Mouse (Mus musculus) limb, embryonic 15.5 days (tissue): ENCODE data around the gene Ccdc175. TPM values are rescaled to one million over a fixed set of nuclear protein-coding genes. Genes with fewer than 3 reads are reported as not detected.

Experiments
- ATAC-seq: fragments of 200-750 bp; cut with Nextera tagmentation; 2 replicates; pipeline ENCODE4 v1.8.0; 2017; ENCODE audit warnings: low read depth, moderate TSS enrichment; ENCODE audit not compliant: insufficient number of reproducible peaks, low FRiP score, low TSS enrichment
- H3K27ac ChIP-seq: fragments of 300-500 bp; sonication (generic); 2 replicates; pipeline ENCODE4 v1.5.1; 2015; ENCODE audit warnings: moderate library complexity, mild to moderate bottlenecking, inconsistent platforms
- H3K27me3 ChIP-seq: fragments of 300-500 bp; sonication (generic); 2 replicates; pipeline ENCODE4 v1.6.1; 2015; ENCODE audit warnings: inconsistent platforms
- H3K36me3 ChIP-seq: fragments of 300-500 bp; sonication (generic); 2 replicates; pipeline ENCODE4 v1.6.1; 2015; ENCODE audit warnings: inconsistent platforms
- H3K4me1 ChIP-seq: fragments of 300-500 bp; sonication (generic); 2 replicates; pipeline ENCODE4 v1.6.1; 2015; ENCODE audit warnings: inconsistent platforms
- H3K4me2 ChIP-seq: fragments of 300-500 bp; sonication (generic); 2 replicates; pipeline ENCODE4 v1.6.1; 2015; ENCODE audit warnings: mild to moderate bottlenecking, inconsistent platforms
- H3K4me3 ChIP-seq: fragments of 300-500 bp; sonication (generic); 2 replicates; pipeline ENCODE4 v1.5.1; 2015; ENCODE audit warnings: mild to moderate bottlenecking, inconsistent platforms
- H3K9ac ChIP-seq: fragments of 300-500 bp; sonication (generic); 2 replicates; pipeline ENCODE4 v1.6.1; 2015; ENCODE audit warnings: inconsistent platforms
- H3K9me3 ChIP-seq: fragments of 300-500 bp; sonication (generic); 2 replicates; pipeline ENCODE4 v1.6.1; 2016; ENCODE audit warnings: inconsistent platforms
- WGBS: fragments of 180-500 bp; shearing (Covaris S2); methylation state at CpG from one replicate; pipeline ENCODE4 v1.1.7; 2015; 5-methylcytosine and 5-hydroxymethylcytosine counted together
- polyA plus RNA-seq: library from polyadenylated mRNA; unstranded; fragments of >200 nt; fragmentation: Nextera tagmentation; extraction: Ambion mirVana; gene quantifications from 2 replicates; pipeline ENCODE4 v1.2.1, GENCODE M21; 2015

The Ccdc175 gene
- polyA plus RNA-seq, 1 experiment from 2014 or later = not detected

DNA sequence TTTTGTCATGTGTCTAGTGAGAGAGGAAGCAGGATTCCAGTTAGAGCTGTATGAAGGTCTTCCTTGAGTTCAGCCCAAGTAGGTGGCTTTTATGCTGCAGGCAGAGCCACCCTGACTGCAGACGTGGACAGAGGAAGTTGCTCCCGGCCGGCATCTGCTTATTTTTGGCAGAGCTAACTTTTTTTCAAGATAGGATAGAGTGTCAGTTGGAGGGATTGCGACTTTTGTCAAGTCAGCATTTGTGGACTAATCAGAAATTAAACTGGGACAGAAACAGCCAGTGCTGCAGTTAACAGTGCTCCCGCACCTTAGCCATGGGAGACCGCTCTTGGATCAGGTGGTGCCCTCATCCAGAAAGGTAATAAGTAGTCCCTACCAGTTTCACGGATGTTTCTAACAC is 12.6 kb upstream of the Ccdc175 start:
- Histone ChIP-seq H3K4me3 (no peak overlapping the region), H3K4me1 (no peaks in the 10 kb centered on the region), H3K9me3 (no peaks in the 10 kb centered on the region), H3K27ac (no peak overlapping the region), H3K9ac (no peak overlapping the region), H3K27me3 (no peaks in the 10 kb centered on the region), H3K36me3 (no peaks in the 10 kb centered on the region), H3K4me2 (no peak overlapping the region)
- WGBS = 58% methylated on average over 7 of the region's 7 CpGs
- ATAC-seq = no peak

DNA sequence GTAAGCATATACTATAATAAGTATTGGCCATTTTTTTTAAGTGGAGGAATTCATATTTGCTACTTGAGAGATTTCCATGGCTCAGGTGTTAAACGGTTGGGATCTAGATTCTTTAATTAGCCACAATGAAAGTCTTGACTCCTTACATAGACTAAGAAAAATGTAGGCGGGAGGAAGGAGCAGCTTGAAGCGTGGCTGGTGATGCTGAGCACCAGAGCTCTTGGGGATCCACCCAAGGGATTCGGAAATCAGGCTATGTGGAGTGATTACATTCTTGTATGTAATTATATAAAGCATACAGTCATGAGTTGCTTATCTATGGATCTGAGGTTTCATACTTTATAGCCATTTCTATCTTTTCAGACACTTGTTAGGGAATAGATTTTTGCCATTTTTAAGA is 5.3 kb downstream of the Ccdc175 start:
- no peaks in the 10 kb centered on the region for H3K27me3 ChIP-seq
- H3K36me3 ChIP-seq = no peaks in the 10 kb centered on the region
- ATAC-seq = no peak
- H3K4me3 ChIP-seq = no peak overlapping the region
- no peak overlapping the region for H3K27ac ChIP-seq
- H3K4me1 ChIP-seq = no peaks in the 10 kb centered on the region
- no peak overlapping the region for H3K4me2 ChIP-seq
- H3K9ac ChIP-seq = no peak overlapping the region
- no peaks in the 10 kb centered on the region for H3K9me3 ChIP-seq
- 63% methylated on average over 4 of the region's 4 CpGs for WGBS

DNA sequence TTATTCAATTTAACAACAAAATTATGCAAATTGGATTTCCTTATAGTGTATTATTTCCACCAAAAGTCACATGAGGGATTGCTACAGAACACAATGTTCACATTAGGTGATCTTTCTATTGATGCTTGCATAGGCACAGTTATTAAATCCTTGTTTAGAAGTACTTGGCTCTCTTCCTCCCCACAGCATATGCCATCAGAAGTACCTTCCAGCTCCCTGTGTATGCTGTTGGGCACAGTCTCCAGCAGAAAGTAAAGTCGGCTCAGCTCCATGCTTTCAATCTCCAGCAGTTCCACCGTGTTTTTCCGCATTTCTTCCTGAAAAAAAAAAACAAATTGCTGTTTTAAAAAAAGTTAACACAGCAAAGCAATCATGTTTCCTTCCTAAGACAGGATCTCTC is 6.5 kb downstream of the Ccdc175 start:
- no peaks in the 10 kb centered on the region for H3K27me3 ChIP-seq
- no peak overlapping the region for H3K9ac ChIP-seq
- ATAC-seq = no peak
- H3K4me3 ChIP-seq = no peak overlapping the region
- no peaks in the 10 kb centered on the region for H3K36me3 ChIP-seq
- WGBS = 86% methylated on average over 3 of the region's 3 CpGs
- no peak overlapping the region for H3K27ac ChIP-seq
- no peaks in the 10 kb centered on the region for H3K4me1 ChIP-seq
- H3K9me3 ChIP-seq = no peaks in the 10 kb centered on the region
- no peak overlapping the region for H3K4me2 ChIP-seq

DNA sequence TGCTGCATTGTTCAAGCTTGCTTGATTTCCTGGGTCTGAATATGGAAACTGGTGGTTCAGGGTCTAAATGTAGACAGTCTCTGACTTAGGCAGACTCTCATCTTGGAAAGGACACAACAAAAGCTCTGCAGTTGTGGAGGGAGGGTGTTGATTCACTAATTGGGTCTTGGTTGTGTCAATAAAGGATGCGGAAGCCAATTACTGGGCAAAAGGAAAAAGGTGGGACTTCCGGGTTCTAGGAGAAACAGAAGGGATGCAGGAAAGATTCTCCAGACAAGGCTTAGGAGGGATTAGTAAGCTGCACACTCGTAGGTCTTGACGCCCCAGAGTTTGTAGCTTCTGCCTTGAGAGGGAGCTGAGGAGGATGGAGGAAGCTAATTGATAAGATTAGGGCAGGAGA is 26.4 kb downstream of the Ccdc175 start:
- Histone ChIP-seq H3K9ac (no peak overlapping the region), H3K27ac (no peak overlapping the region), H3K4me1 (no peaks in the 10 kb centered on the region), H3K9me3 (no peaks in the 10 kb centered on the region), H3K27me3 (no peaks in the 10 kb centered on the region), H3K4me3 (no peak overlapping the region), H3K4me2 (no peak overlapping the region), H3K36me3 (no peaks in the 10 kb centered on the region)
- 79% methylated on average over 4 of the region's 4 CpGs for WGBS
- ATAC-seq = no peak

DNA sequence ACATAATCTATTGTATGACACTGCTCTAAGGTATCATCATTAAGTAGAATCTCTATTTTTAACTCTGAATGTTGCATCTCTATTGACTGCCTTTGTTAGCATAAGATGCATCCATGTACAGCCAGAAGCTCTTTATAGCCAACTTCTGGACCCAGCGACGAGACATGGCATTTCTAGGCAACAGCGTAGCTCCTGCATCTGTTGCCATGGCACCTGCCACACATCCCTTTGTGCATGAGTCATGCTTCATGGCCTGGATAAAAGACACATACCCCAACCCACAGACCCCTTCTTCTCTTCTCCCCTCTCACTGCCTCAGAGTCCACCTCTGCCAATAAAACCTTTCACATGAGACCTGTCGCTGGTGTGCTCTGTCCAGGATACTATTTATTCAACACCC is 34.0 kb downstream of the Ccdc175 start:
- Histone ChIP-seq H3K9me3 (no peaks in the 10 kb centered on the region), H3K9ac (no peak overlapping the region), H3K4me2 (no peak overlapping the region), H3K27ac (no peak overlapping the region), H3K36me3 (no peaks in the 10 kb centered on the region), H3K4me3 (no peak overlapping the region), H3K4me1 (no peaks in the 10 kb centered on the region), H3K27me3 (no peaks in the 10 kb centered on the region)
- WGBS = 83% methylated on average over 4 of the region's 4 CpGs
- ATAC-seq = no peak

DNA sequence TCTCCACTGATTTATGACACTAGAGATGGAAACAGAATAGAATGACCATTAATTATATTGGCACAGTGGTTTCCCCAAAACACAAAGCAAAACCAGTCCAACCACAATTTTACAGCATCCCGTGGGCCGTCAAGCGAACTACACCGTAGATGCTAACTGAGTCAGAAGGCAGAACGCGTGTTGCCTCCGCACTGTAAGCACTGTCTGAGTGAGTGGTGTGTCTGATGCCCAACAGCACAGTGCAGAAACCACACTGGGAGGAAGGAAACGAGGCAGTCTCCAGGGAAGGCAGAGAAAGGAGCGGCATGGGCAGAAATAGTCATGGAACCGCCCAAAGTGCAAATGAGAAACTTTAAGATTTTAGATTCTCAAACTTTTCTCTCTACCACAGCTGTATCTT is 55.6 kb downstream of the Ccdc175 start:
- ATAC-seq = no peak
- Histone ChIP-seq H3K27me3 (no peaks in the 10 kb centered on the region), H3K27ac (no peak overlapping the region), H3K4me2 (no peak overlapping the region), H3K36me3 (no peaks in the 10 kb centered on the region), H3K9me3 (no peaks in the 10 kb centered on the region), H3K9ac (no peak overlapping the region), H3K4me3 (no peak overlapping the region), H3K4me1 (no peaks in the 10 kb centered on the region)
- 78% methylated on average over 10 of the region's 10 CpGs for WGBS

DNA sequence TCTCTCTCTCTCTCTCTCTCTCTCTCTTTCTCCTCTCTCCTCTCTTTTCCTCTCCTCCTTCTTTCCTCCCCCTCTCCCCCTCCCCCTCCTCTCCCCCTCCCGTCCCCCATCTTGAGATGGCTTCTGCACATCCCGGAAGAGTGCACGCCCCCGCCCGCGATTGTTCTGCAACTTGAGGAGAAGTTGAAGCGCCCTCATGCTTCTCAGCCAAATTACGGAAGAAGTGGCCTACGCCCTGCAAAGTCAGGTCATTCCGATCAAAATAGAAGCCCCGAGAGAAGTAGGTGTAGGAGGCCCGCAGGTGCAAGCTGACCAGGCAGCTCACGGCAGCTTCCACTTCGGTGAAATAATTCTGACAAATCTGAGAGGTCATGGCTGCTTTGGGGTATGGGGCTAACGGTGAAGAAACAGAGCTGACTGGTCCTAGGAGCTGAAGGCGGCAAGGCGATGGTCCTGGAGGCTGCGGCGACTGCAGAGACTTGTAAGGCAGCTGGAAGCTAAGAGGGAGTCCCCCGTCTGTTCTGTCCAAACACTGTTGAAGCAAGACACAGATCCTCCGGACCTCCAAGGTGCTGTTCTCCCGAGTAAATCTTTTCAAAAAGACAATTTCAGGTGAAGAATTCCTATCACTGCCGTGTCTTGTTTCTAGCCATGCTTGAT is 69.0 kb downstream of the Ccdc175 start:
- Histone ChIP-seq H3K27me3 (no peaks in the 10 kb centered on the region), H3K9ac (no peak overlapping the region), H3K4me2 (no peak overlapping the region), H3K4me1 (no peaks in the 10 kb centered on the region), H3K36me3 (no peaks in the 10 kb centered on the region), H3K27ac (no peak overlapping the region), H3K4me3 (no peak overlapping the region), H3K9me3 (no peaks in the 10 kb centered on the region)
- WGBS = 76% methylated on average over 20 of the region's 23 CpGs
- no peak for ATAC-seq

GRCm38 (mm10) chr12:72115126-72115525 is 69.7 kb downstream of the Ccdc175 start:
- no peak overlapping the region for H3K4me3 ChIP-seq
- WGBS = 58% methylated on average over 6 of the region's 6 CpGs
- H3K9ac ChIP-seq = no peak overlapping the region
- ATAC-seq = no peak
- no peaks in the 10 kb centered on the region for H3K36me3 ChIP-seq
- H3K27me3 ChIP-seq = no peaks in the 10 kb centered on the region
- no peak overlapping the region for H3K27ac ChIP-seq
- no peak overlapping the region for H3K4me2 ChIP-seq
- H3K4me1 ChIP-seq = no peaks in the 10 kb centered on the region
- no peaks in the 10 kb centered on the region for H3K9me3 ChIP-seq

DNA sequence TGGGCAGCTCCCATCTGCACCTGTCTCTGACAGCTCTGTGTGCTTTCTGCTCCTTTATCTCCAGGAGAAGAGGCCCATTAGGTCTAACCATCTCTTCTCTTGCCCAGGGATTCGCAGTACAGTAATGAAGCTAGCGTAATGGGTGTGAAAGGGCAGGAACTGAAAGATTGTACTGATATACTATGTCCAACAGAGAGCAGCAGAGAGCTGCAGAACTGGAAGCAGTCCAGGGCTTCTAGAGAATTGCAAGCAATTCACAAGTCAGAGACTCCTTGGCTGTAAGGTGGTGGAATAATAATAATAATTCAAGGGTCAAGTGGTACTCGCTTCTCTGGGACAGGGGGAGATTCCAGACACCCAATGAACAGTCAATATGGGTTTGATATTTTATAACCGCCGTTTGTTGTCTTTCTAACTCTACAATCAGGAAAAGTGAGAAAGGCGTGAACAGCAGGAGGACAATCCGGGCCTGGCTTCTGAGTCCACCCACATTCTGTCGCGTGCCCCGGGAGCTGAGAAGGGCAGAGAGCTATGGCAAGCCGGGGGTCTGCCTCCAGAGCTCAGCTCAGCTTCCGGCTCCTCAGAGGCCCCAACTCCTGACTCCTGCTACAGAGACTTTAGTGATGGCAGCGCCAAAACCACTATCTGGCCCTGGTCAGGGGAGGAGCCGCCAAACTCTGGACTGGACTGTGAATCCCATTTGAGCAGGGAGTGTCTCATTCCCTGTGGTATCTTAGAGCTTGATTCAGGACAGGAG is 80.1 kb downstream of the Ccdc175 start:
- ATAC-seq = no peak
- Histone ChIP-seq H3K4me3 (no peak overlapping the region), H3K9ac (no peak overlapping the region), H3K4me2 (no peak overlapping the region), H3K27ac (no peak overlapping the region), H3K27me3 (no peaks in the 10 kb centered on the region), H3K4me1 (no peaks in the 10 kb centered on the region), H3K9me3 (no peaks in the 10 kb centered on the region), H3K36me3 (peaks cover 13% of the 10 kb centered on the region)
- 30% methylated on average over 14 of the region's 14 CpGs for WGBS

- Histone ChIP-seq H3K36me3 (peaks cover 13% of the 10 kb centered on the region), H3K27me3 (no peaks in the 10 kb centered on the region), H3K9me3 (no peaks in the 10 kb centered on the region), H3K4me1 (no peaks in the 10 kb centered on the region), H3K9ac (no peak overlapping the region), H3K27ac (no peak overlapping the region), H3K4me2 (no peak overlapping the region), H3K4me3 (no peak overlapping the region)
- 78% methylated on average over 5 of the region's 5 CpGs for WGBS
- ATAC-seq = no peak
Measured at GRCm38 (mm10) chr12:72104027-72104426, 80.8 kb downstream of the Ccdc175 start.

GRCm38 (mm10) chr12:72102776-72103175 is 82.1 kb downstream of the Ccdc175 start:
- ATAC-seq = no peak
- no peak overlapping the region for H3K4me3 ChIP-seq
- no peaks in the 10 kb centered on the region for H3K4me1 ChIP-seq
- no peak overlapping the region for H3K27ac ChIP-seq
- H3K27me3 ChIP-seq = no peaks in the 10 kb centered on the region
- 76% methylated on average over 6 of the region's 6 CpGs for WGBS
- H3K9ac ChIP-seq = no peak overlapping the region
- no peaks in the 10 kb centered on the region for H3K9me3 ChIP-seq
- no peak overlapping the region for H3K4me2 ChIP-seq
- peaks cover 19% of the 10 kb centered on the region for H3K36me3 ChIP-seq

DNA sequence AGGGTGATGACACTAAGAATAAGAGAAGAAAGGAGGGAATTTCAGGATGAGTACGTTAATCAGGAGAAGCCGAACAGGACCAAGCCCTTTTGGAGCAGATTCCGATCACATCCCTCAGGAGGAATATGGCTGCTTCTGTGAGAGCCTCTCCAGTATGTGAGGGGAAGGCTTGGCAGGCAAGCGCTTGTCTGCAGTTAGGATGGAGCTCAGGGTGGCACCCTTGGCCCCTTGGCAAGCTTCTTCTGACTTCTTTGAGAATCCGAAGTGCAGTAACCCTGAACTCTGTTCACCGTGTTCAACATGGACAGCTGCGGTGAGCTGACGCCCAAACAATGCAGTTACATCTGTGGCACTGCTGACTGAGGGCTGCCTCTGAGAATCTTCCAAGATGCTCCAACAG is 87.9 kb downstream of the Ccdc175 start:
- H3K9me3 ChIP-seq = no peaks in the 10 kb centered on the region
- H3K9ac ChIP-seq = no peak overlapping the region
- H3K4me3 ChIP-seq = no peak overlapping the region
- WGBS = 92% methylated on average over 8 of the region's 8 CpGs
- no peaks in the 10 kb centered on the region for H3K27me3 ChIP-seq
- H3K27ac ChIP-seq = no peak overlapping the region
- peaks cover 73% of the 10 kb centered on the region for H3K36me3 ChIP-seq
- ATAC-seq = no peak
- H3K4me1 ChIP-seq = no peaks in the 10 kb centered on the region
- H3K4me2 ChIP-seq = no peak overlapping the region
